Mouse (Mus musculus) CH12.LX (cell line): ENCODE measurements at regions not wholly inside any gene's neighbourhood (a gene's known extent, or its start where the extent isn't known, plus 50 kb on each side); places are given as distances from the start of the nearest gene placed in this dataset.

Experiments used
- DNase-seq: peaks from one replicate; pipeline ENCODE4 v3.0.0-alpha.2; 2013; ENCODE audit errors: extremely low read depth
- H3K27ac ChIP-seq: 2 replicates; pipeline ENCODE4 v1.5.1; 2012; ENCODE audit warnings: low read depth, mild to moderate bottlenecking, control low read depth, moderate library complexity; ENCODE audit not compliant: insufficient read depth
- H3K27me3 ChIP-seq: replicated peaks from 2 replicates; pipeline ENCODE3; 2012; ENCODE audit warnings: inconsistent platforms
- H3K36me3 ChIP-seq, 2 experiments: replicated peaks in 1 of 2; 2 replicates each; pipeline versions ENCODE3 to v1.6.1; 2012; ENCODE audit warnings: inconsistent platforms in 1 of 2, low read length in 1 of 2, mild to moderate bottlenecking in 1 of 2, mixed read lengths in 1 of 2, moderate library complexity in 1 of 2; ENCODE audit not compliant: control insufficient read depth in 1 of 2, insufficient read depth in 1 of 2
- H3K4me1 ChIP-seq, 2 experiments: 2 replicates each; pipeline ENCODE4 v1.6.1; 2012; ENCODE audit warnings: inconsistent platforms in 1 of 2, moderate library complexity in 1 of 2; ENCODE audit not compliant: insufficient read depth in 2 of 2, control insufficient read depth in 1 of 2
- H3K4me2 ChIP-seq: 2 replicates; pipeline ENCODE4 v1.6.1; 2012; ENCODE audit warnings: low read depth, mild to moderate bottlenecking, control low read depth; ENCODE audit not compliant: poor library complexity, insufficient read depth, severe bottlenecking
- H3K4me3 ChIP-seq, 3 experiments: fragments of 150-350 bp in 1 of 3; sonication (generic) in 1 of 3; replicated peaks in 1 of 3; 2 replicates each; pipeline versions ENCODE3 to v1.5.1; 2011 to 2012; ENCODE audit warnings: low read depth in 2 of 3, low read length in 2 of 3, mild to moderate bottlenecking in 2 of 3, moderate library complexity in 2 of 3, control low read depth in 1 of 3, improper control_type of control experiment in 1 of 3, inconsistent platforms in 1 of 3, mixed read lengths in 1 of 3; ENCODE audit not compliant: poor library complexity in 1 of 3
- H3K79me2 ChIP-seq: replicated peaks from 2 replicates; pipeline ENCODE4 v1.6.1; 2012; ENCODE audit warnings: mild to moderate bottlenecking, moderate library complexity; ENCODE audit not compliant: control insufficient read depth, poor library complexity, insufficient read depth, severe bottlenecking; ENCODE audit errors: extremely low read depth
- H3K9ac ChIP-seq: 2 replicates; pipeline ENCODE4 v1.6.1; 2012; ENCODE audit warnings: low read depth, mild to moderate bottlenecking, control low read depth, moderate library complexity; ENCODE audit not compliant: insufficient read depth
- H3K9me3 ChIP-seq: replicated peaks from 2 replicates; pipeline ENCODE3; 2012; ENCODE audit warnings: low read length, inconsistent platforms, mixed read lengths
- CHD2 ChIP-seq: IDR thresholded peaks from 2 replicates; pipeline ENCODE4 v1.6.1; 2011; ENCODE audit warnings: low read length, improper control_type of control experiment
- CTCF ChIP-seq, 2 experiments: IDR thresholded peaks in 1 of 2; conservative IDR thresholded peaks in 1 of 2; 2 replicates each; pipeline ENCODE4 v1.5.1; 2011 to 2012; ENCODE audit warnings: low read depth in 2 of 2, low read length in 2 of 2, improper control_type of control experiment in 1 of 2, inconsistent platforms in 1 of 2, mild to moderate bottlenecking in 1 of 2, moderate library complexity in 1 of 2
- E2F4 ChIP-seq: IDR thresholded peaks from 2 replicates; pipeline ENCODE4 v1.6.1; 2011; ENCODE audit warnings: low read depth, low read length, improper control_type of control experiment; ENCODE audit not compliant: insufficient replicate concordance
- ELF1 ChIP-seq: IDR thresholded peaks from 2 replicates; pipeline ENCODE4 v1.6.1; 2014; ENCODE audit warnings: low read depth, mild to moderate bottlenecking, inconsistent platforms, low read length, improper control_type of control experiment
- EP300 ChIP-seq: IDR thresholded peaks from 2 replicates; pipeline ENCODE4 v1.6.1; 2011; ENCODE audit warnings: low read length, improper control_type of control experiment
- ETS1 ChIP-seq: conservative IDR thresholded peaks from 2 replicates; pipeline ENCODE4 v1.6.1; 2012; ENCODE audit warnings: low read depth, mild to moderate bottlenecking, inconsistent platforms, low read length, improper control_type of control experiment, moderate library complexity
- GABPA ChIP-seq: IDR thresholded peaks from 2 replicates; pipeline ENCODE4 v1.6.1; 2012; ENCODE audit warnings: low read depth, low read length, improper control_type of control experiment, inconsistent platforms; ENCODE audit not compliant: insufficient replicate concordance
- JUN ChIP-seq: IDR thresholded peaks from 2 replicates; pipeline ENCODE4 v1.6.1; 2011; ENCODE audit warnings: low read depth, mild to moderate bottlenecking, low read length, improper control_type of control experiment, moderate library complexity; ENCODE audit not compliant: insufficient read depth
- JUND ChIP-seq: conservative IDR thresholded peaks from 2 replicates; pipeline ENCODE4 v1.6.1; 2011; ENCODE audit warnings: low read depth, low read length, improper control_type of control experiment
- MAZ ChIP-seq: IDR thresholded peaks from 2 replicates; pipeline ENCODE4 v1.6.1; 2012; ENCODE audit warnings: low read depth, mild to moderate bottlenecking, inconsistent platforms, low read length, improper control_type of control experiment, moderate library complexity
- MXI1 ChIP-seq: IDR thresholded peaks from 2 replicates; pipeline ENCODE4 v1.6.1; 2011; ENCODE audit warnings: mild to moderate bottlenecking, low read depth, low read length, improper control_type of control experiment
- MYC ChIP-seq: IDR thresholded peaks from 2 replicates; pipeline ENCODE4 v1.6.1; 2011; ENCODE audit warnings: low read depth, mild to moderate bottlenecking, improper control_type of control experiment, low read length
- ZC3H11A ChIP-seq: IDR thresholded peaks from 2 replicates; pipeline ENCODE4 v1.6.1; 2012; ENCODE audit warnings: low read depth, mild to moderate bottlenecking, inconsistent platforms, low read length, improper control_type of control experiment
- ZKSCAN1 ChIP-seq: IDR thresholded peaks from 2 replicates; pipeline ENCODE4 v1.6.1; 2012; ENCODE audit warnings: low read depth, inconsistent platforms, low read length, improper control_type of control experiment, borderline replicate concordance
- ZMIZ1 ChIP-seq: IDR thresholded peaks from 2 replicates; pipeline ENCODE4 v1.6.1; 2012; ENCODE audit warnings: low read depth, mild to moderate bottlenecking, inconsistent platforms, low read length, improper control_type of control experiment
- ZNF384 ChIP-seq: IDR thresholded peaks from 2 replicates; pipeline ENCODE4 v1.6.1; 2012; ENCODE audit warnings: low read depth, low read length, improper control_type of control experiment, inconsistent platforms
- dilution Hi-C: fragments of 300-500 bp; cut with MboI; formaldehyde crosslinking; loops from 2 replicates; pipeline ENCODE4 v1.14.3; 2020; ENCODE audit warnings: low sequenced_read_pairs; ENCODE audit not compliant: extremely low pct_unique_long_range_greater_than_20kb, extremely low pct_ligation_motif_present
- in situ Hi-C: fragments of 300-500 bp; cut with MboI; formaldehyde crosslinking; loops from 3 replicates; pipeline ENCODE4 v1.14.3; 2019; ENCODE audit warnings: low sequenced_read_pairs, low pct_ligation_motif_present, low pct_unique_long_range_greater_than_20kb, mixed read lengths

DNA sequence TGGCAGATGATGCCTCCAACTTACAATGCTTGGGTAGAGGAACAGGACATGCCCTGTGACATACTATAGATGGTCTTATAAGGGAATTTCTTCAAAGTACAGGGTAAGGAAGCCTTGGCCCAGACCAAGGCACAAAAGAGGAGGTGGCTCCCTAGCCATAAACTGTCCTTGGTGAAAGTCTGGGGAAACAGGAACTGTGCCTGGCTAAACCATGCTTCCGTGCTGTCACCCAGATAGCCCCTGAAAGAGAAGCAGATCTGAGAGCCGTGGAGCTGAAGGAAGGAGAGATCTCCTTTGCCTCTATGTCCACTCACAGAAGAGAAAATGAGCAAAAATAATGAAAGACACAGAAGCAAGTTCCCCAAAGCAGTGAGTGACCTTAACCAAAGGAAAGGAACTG is 248.0 kb downstream of the Tcerg1l start:
- no peak overlapping the region for H3K4me2 ChIP-seq
- no peaks in the 10 kb centered on the region for H3K36me3 ChIP-seq
- no peak for TF ChIP-seq ETS1
- TF ChIP-seq ELF1 = no peak
- TF ChIP-seq ZNF384 = no peak
- TF ChIP-seq ZKSCAN1 = no peak
- no peak for TF ChIP-seq EP300
- peaks cover 83% of the 10 kb centered on the region for H3K27me3 ChIP-seq
- H3K4me1 ChIP-seq = no peaks in the 10 kb centered on the region
- no peak for DNase-seq
- no peak overlapping the region for H3K9ac ChIP-seq
- H3K4me3 ChIP-seq = no peak overlapping the region
- H3K79me2 ChIP-seq = no peaks in the 10 kb centered on the region
- in situ Hi-C loops = no loop called here
- dilution Hi-C loops = no loop called here
- no peaks in the 10 kb centered on the region for H3K9me3 ChIP-seq
- no peak overlapping the region for H3K27ac ChIP-seq

- DNase-seq = no peak
- H3K9me3 ChIP-seq = no peaks in the 10 kb centered on the region
- in situ Hi-C loops (no loop called here), dilution Hi-C loops (no loop called here)
- no peak overlapping the region for H3K27ac ChIP-seq
- no peaks in the 10 kb centered on the region for H3K79me2 ChIP-seq
- no peak overlapping the region for H3K9ac ChIP-seq
- H3K4me2 ChIP-seq = no peak overlapping the region
- H3K27me3 ChIP-seq = peaks cover 83% of the 10 kb centered on the region
- TF ChIP-seq JUND (no peak), JUN (no peak), MYC (no peak), GABPA (no peak), ELF1 (no peak), ZMIZ1 (no peak), E2F4 (no peak), MAZ (no peak), CTCF (conservative IDR thresholded peaks at IDR 0.05 in 1 of 2, IDR thresholded peaks at IDR 0.05 in 1 of 2; ENCODE audit: low read depth in 2 of 2, low read length in 2 of 2) (no peak), CHD2 (no peak), MXI1 (no peak), ZC3H11A (no peak)
- no peaks in the 10 kb centered on the region for H3K4me1 ChIP-seq
- no peaks in the 10 kb centered on the region for H3K36me3 ChIP-seq
- H3K4me3 ChIP-seq = no peak overlapping the region
Observed at GRCm38 (mm10) chr7:138153455-138154167, 243.9 kb downstream of the Tcerg1l start.
